Mouse (Mus musculus): ENCODE results near the gene Scnn1b. TPM values are rescaled to one million over a fixed set of nuclear protein-coding genes. Genes with fewer than 3 reads are reported as not detected.

Scnn1b gene
- polyA plus RNA-seq, 1 experiment from 2014 or later: 74.1 TPM

- ATAC-seq (replicated peaks; ENCODE audit: low FRiP score, low read depth) (no peak), DNase-seq (ENCODE audit: low spot score) (no peak)
- no peak overlapping the region for H3K4me3 ChIP-seq (replicated peaks; ENCODE audit: low read depth, low read length)
- H3K9me3 ChIP-seq (replicated peaks; ENCODE audit: low read length): no peaks in the 10 kb centered on the region
- WGBS: 93% methylated on average over 8 of the region's 8 CpGs
- H3K4me1 ChIP-seq (replicated peaks; ENCODE audit: insufficient read depth, low read length): no peaks in the 10 kb centered on the region
- TF ChIP-seq CTCF (IDR thresholded peaks at IDR 0.05; ENCODE audit: low read depth): no peak
- H3K4me2 ChIP-seq (ENCODE audit: low read length): no peak overlapping the region
- H3K27me3 ChIP-seq (ENCODE audit: insufficient read depth, low read length): no peaks in the 10 kb centered on the region
- H3K9ac ChIP-seq (ENCODE audit: low read depth, low read length): no peak overlapping the region
- 0 out of 2 replicates have a peak, but pooled peaks cover 3% of the 10 kb centered on the region for H3K36me3 ChIP-seq (ENCODE audit: insufficient read depth, low read length)
- no peak overlapping the region for H3K27ac ChIP-seq
These were observed 73.5 kb downstream of the Scnn1b start for GRCm38 (mm10) chr7:121938124-121938891.

GRCm38 (mm10) chr7:121939244-121939643 is 74.4 kb downstream of the Scnn1b start:
- TF ChIP-seq CTCF (IDR thresholded peaks at IDR 0.05; ENCODE audit: low read depth): no peak
- peaks cover 4% of the 10 kb centered on the region; the same call in 1 of the 2 replicates for H3K36me3 ChIP-seq (ENCODE audit: insufficient read depth, low read length)
- DNase-seq (ENCODE audit: low spot score): no peak
- 54% methylated on average over 6 of the region's 6 CpGs for WGBS
- no peaks in the 10 kb centered on the region for H3K4me1 ChIP-seq (replicated peaks; ENCODE audit: insufficient read depth, low read length)
- no peaks in the 10 kb centered on the region for H3K9me3 ChIP-seq (replicated peaks; ENCODE audit: low read length)
- no peak overlapping the region for H3K9ac ChIP-seq (ENCODE audit: low read depth, low read length)
- no peak overlapping the region for H3K27ac ChIP-seq
- H3K27me3 ChIP-seq (ENCODE audit: insufficient read depth, low read length): no peaks in the 10 kb centered on the region
- no peak for ATAC-seq (replicated peaks; ENCODE audit: low FRiP score, low read depth)
- no peak overlapping the region for H3K4me2 ChIP-seq (ENCODE audit: low read length)
- no peak overlapping the region for H3K4me3 ChIP-seq (replicated peaks; ENCODE audit: low read depth, low read length)

- H3K36me3 ChIP-seq (ENCODE audit: insufficient read depth, low read length): peaks cover 4% of the 10 kb centered on the region; the same call in 1 of the 2 replicates
- no peak overlapping the region for H3K9ac ChIP-seq (ENCODE audit: low read depth, low read length)
- no peak for DNase-seq (ENCODE audit: low spot score)
- no peak overlapping the region for H3K4me3 ChIP-seq (replicated peaks; ENCODE audit: low read depth, low read length)
- no peaks in the 10 kb centered on the region for H3K4me1 ChIP-seq (replicated peaks; ENCODE audit: insufficient read depth, low read length)
- no peak overlapping the region for H3K4me2 ChIP-seq (ENCODE audit: low read length)
- no peak overlapping the region for H3K27ac ChIP-seq
- H3K9me3 ChIP-seq (replicated peaks; ENCODE audit: low read length): no peaks in the 10 kb centered on the region
- no peak for TF ChIP-seq CTCF (IDR thresholded peaks at IDR 0.05; ENCODE audit: low read depth)
- 54% methylated on average over 4 of the region's 4 CpGs for WGBS
- ATAC-seq (replicated peaks; ENCODE audit: low FRiP score, low read depth): no peak
- no peaks in the 10 kb centered on the region for H3K27me3 ChIP-seq (ENCODE audit: insufficient read depth, low read length)
These were observed 74.9 kb downstream of the Scnn1b start for GRCm38 (mm10) chr7:121939729-121940128.

- no peak overlapping the region for H3K4me2 ChIP-seq (ENCODE audit: low read length)
- H3K27me3 ChIP-seq (ENCODE audit: insufficient read depth, low read length): no peaks in the 10 kb centered on the region
- H3K27ac ChIP-seq: peak overlapping the region; percentile 47
- WGBS: 81% methylated on average over 3 of the region's 3 CpGs
- peaks cover 4% of the 10 kb centered on the region; the same call in 1 of the 2 replicates for H3K36me3 ChIP-seq (ENCODE audit: insufficient read depth, low read length)
- ATAC-seq (replicated peaks; ENCODE audit: low FRiP score, low read depth) (no peak), DNase-seq (ENCODE audit: low spot score) (no peak)
- no peak overlapping the region for H3K4me3 ChIP-seq (replicated peaks; ENCODE audit: low read depth, low read length)
- H3K9ac ChIP-seq (ENCODE audit: low read depth, low read length): no peak overlapping the region
- no peaks in the 10 kb centered on the region for H3K9me3 ChIP-seq (replicated peaks; ENCODE audit: low read length)
- H3K4me1 ChIP-seq (replicated peaks; ENCODE audit: insufficient read depth, low read length): no peaks in the 10 kb centered on the region
- no peak for TF ChIP-seq CTCF (IDR thresholded peaks at IDR 0.05; ENCODE audit: low read depth)
These were observed 76.2 kb downstream of the Scnn1b start for GRCm38 (mm10) chr7:121941016-121941415.

DNA sequence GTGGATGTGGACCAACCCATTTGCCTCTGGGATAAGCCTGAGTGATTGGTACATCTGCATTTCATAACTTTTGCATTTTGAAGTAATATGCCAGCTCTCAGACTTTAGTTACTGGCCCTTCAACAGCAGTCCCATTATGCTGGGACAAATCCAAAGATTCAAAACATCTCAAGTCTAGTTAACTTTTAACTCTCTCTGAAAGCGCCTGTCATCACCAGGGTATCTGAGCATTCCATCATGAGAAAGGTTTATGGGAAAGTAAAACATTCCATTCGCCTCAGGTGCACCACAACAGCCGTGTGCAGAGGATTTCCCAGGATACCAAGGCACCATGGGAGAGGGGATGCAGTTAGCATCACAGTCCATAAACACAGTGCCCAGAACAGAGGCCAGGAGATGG is 76.8 kb downstream of the Scnn1b start:
- Histone ChIP-seq H3K4me1 (replicated peaks; ENCODE audit: insufficient read depth, low read length) (no peaks in the 10 kb centered on the region), H3K36me3 (ENCODE audit: insufficient read depth, low read length) (peaks cover 4% of the 10 kb centered on the region; the same call in 1 of the 2 replicates), H3K9me3 (replicated peaks; ENCODE audit: low read length) (no peaks in the 10 kb centered on the region), H3K27me3 (ENCODE audit: insufficient read depth, low read length) (no peaks in the 10 kb centered on the region), H3K9ac (ENCODE audit: low read depth, low read length) (no peak overlapping the region), H3K27ac (0 out of 2 replicates have a peak overlapping the region, but pooled peaks have one; percentile 47), H3K4me3 (replicated peaks; ENCODE audit: low read depth, low read length) (no peak overlapping the region), H3K4me2 (ENCODE audit: low read length) (no peak overlapping the region)
- TF ChIP-seq CTCF (IDR thresholded peaks at IDR 0.05; ENCODE audit: low read depth): no peak
- no peak for DNase-seq (ENCODE audit: low spot score)
- no peak for ATAC-seq (replicated peaks; ENCODE audit: low FRiP score, low read depth)
- 73% methylated on average over 3 of the region's 3 CpGs for WGBS

DNA sequence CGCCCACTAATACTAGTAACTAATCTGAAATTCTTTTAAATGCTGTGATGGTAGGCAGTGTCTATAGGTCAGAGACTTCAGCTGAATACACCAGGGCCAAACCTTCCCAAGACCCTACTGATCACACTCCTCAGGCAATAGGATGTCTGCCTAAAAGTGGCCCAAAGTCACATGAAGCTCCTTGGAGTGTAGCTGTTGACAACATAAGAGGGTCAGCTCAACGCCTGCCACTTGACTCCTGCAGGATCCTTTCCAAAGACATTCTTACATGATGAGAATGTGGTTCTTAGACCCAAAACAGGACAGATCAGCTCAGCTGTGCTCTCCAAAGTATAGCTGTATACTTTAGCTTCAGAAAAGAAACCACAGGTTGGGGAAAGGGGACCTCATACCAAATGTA is 77.5 kb downstream of the Scnn1b start:
- Histone ChIP-seq H3K9ac (ENCODE audit: low read depth, low read length) (no peak overlapping the region), H3K4me2 (ENCODE audit: low read length) (no peak overlapping the region), H3K36me3 (ENCODE audit: insufficient read depth, low read length) (peaks cover 4% of the 10 kb centered on the region; the same call in 1 of the 2 replicates), H3K27ac (peak overlapping the region; percentile 25), H3K27me3 (ENCODE audit: insufficient read depth, low read length) (no peaks in the 10 kb centered on the region), H3K9me3 (replicated peaks; ENCODE audit: low read length) (no peaks in the 10 kb centered on the region), H3K4me1 (replicated peaks; ENCODE audit: insufficient read depth, low read length) (no peaks in the 10 kb centered on the region), H3K4me3 (replicated peaks; ENCODE audit: low read depth, low read length) (no peak overlapping the region)
- TF ChIP-seq CTCF (IDR thresholded peaks at IDR 0.05; ENCODE audit: low read depth): no peak
- 97% methylated on average over 2 of the region's 2 CpGs for WGBS
- ATAC-seq (replicated peaks; ENCODE audit: low FRiP score, low read depth) (no peak), DNase-seq (ENCODE audit: low spot score) (no peak)
